ENCODE assay signal across 11 mouse cellular contexts in the genomic region with DNA sequence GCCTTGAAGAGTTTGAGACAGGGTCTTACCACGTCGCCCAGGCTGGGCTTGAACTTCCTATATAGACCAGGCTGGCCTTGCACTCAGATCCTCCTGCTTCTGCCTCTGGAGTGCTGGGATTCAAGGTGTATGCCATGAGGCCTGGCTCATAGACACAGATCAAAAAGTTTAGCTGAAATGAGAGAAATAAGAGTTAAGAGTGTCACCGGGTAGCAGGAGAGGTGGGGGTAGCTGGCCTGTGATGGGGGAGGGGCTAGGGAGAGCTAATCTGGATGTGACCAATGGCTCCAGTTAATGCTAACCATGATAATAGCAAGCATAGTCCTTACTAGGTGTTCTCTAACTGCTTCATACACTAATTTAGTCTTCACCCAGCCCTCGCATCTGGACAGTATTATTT. TPM values are rescaled to one million over a fixed set of nuclear protein-coding genes. Genes with fewer than 3 reads are reported as not detected.
A peak's percentile ranks its signal among the peaks of the same experiment; 100 is the strongest.
DNase-seq lines count a peak whose midpoint lies in the region; ATAC-seq and TF ChIP-seq lines count a peak whose summit lies in the region.
"Had no signal": no experiment of that assay in that cellular context is flagged by ENCODE, and none has a peak within 500 bp of the region (broad histone marks: within the 10 kb centered on the region; RNA-seq: fewer than 3 reads in every experiment).

No protein-coding gene starts in this region.

- peaks cover 41% of the 10 kb centered on the region for H3K4me1 ChIP-seq in heart, embryonic 12.5 days (replicated peaks)
- peaks cover 20 to 74% of the 10 kb centered on the region in 2 experiments for H3K4me1 ChIP-seq in CH12.LX (ENCODE audit: control insufficient read depth in 1 of 2, insufficient read depth in 2 of 2)
- peaks cover 11% of the 10 kb centered on the region; the same call in 1 of the 2 replicates for H3K4me1 ChIP-seq in limb, embryonic 14.5 days (ENCODE audit: control insufficient read depth, insufficient read depth, low read length)

- no peak for TF ChIP-seq CTCF in left cerebral cortex, adult 2 months (IDR thresholded peaks at IDR 0.05)
- TF ChIP-seq CTCF in CH12.LX (conservative IDR thresholded peaks at IDR 0.05 in 1 of 2, IDR thresholded peaks at IDR 0.05 in 1 of 2; ENCODE audit: low read depth in 2 of 2, low read length in 2 of 2) = no peak

- H3K4me2 ChIP-seq in heart, embryonic 12.5 days = peak overlapping the region; percentile 86; the same call in 1 of the 2 replicates
- H3K4me2 ChIP-seq in CH12.LX (ENCODE audit: insufficient read depth, low read depth, poor library complexity, severe bottlenecking) = peak overlapping the region; percentile 90
- 0 out of 2 replicates have a peak overlapping the region, but pooled peaks have one; percentile 89 for H3K4me2 ChIP-seq in limb, embryonic 14.5 days (replicated peaks; ENCODE audit: low read depth, low read length, severe bottlenecking)

- no peak for TF ChIP-seq RAD21 in CH12.LX (IDR thresholded peaks at IDR 0.05; ENCODE audit: low read depth, low read length)

- intact Hi-C loops in heart, postnatal 10 days (cut with DNase I) = no loop called here
- intact Hi-C loops in left cerebral cortex, adult 2 months (cut with DNase I) = no loop called here

- dilution Hi-C loops in CH12.LX (cut with MboI; ENCODE audit: extremely low pct_ligation_motif_present, extremely low pct_unique_long_range_greater_than_20kb, low sequenced_read_pairs) = no loop called here

- H3K4me3 ChIP-seq in heart, embryonic 12.5 days = no peak overlapping the region
- H3K4me3 ChIP-seq in left cerebral cortex, adult 2 months = peak overlapping the region; percentile 95; the same call in 1 of the 2 replicates
- peak overlapping the region; percentile 82 to 94 (median 85) for H3K4me3 ChIP-seq in CH12.LX (replicated peaks in 1 of 3; ENCODE audit: low read depth in 2 of 3, low read length in 2 of 3, poor library complexity in 1 of 3)
- no peak overlapping the region for H3K4me3 ChIP-seq in limb, embryonic 14.5 days (replicated peaks; ENCODE audit: low read length)

- H3K9ac ChIP-seq in heart, embryonic 12.5 days = no peak overlapping the region
- H3K9ac ChIP-seq in CH12.LX (ENCODE audit: insufficient read depth, low read depth) = peak overlapping the region; percentile 60; the same call in 1 of the 2 replicates
- H3K9ac ChIP-seq in limb, embryonic 14.5 days (ENCODE audit: low read depth, low read length, severe bottlenecking) = no peak overlapping the region
- H3K9ac ChIP-seq: embryonic facial prominence, embryonic 15.5 days had no signal

- DNase-seq in heart, postnatal 10 days = no peak
- DNase-seq in left cerebral cortex, adult 2 months (ENCODE audit: extremely low spot score in 1 of 2, low spot score in 2 of 2) = no peak
- DNase-seq in left cerebral cortex, adult 9 months (ENCODE audit: low spot score in 2 of 2) = no peak
- DNase-seq in CH12.LX (ENCODE audit: extremely low read depth) = no peak
- DNase-seq in limb, embryonic 14.5 days (ENCODE audit: low spot score) = no peak
- no peak for DNase-seq in right cerebral cortex, postnatal 36 days (ENCODE audit: low spot score in 2 of 2)
- DNase-seq: adrenal gland, postnatal 36 days; cerebellum, adult 8-10 months had no signal

- TF ChIP-seq EP300 in CH12.LX (IDR thresholded peaks at IDR 0.05; ENCODE audit: low read length) = no peak

- in situ Hi-C loops in CH12.LX (cut with MboI; ENCODE audit: low pct_ligation_motif_present, low pct_unique_long_range_greater_than_20kb, low sequenced_read_pairs) = loop anchor here (5.0 kb wide), 2 partner anchors 46 to 351 kb away; a partner anchor contains a TSS

- H3K27me3 ChIP-seq in heart, embryonic 12.5 days (replicated peaks) = no peaks in the 10 kb centered on the region
- H3K27me3 ChIP-seq in CH12.LX (replicated peaks) = no peaks in the 10 kb centered on the region
- no peaks in the 10 kb centered on the region for H3K27me3 ChIP-seq in limb, embryonic 14.5 days (ENCODE audit: control insufficient read depth, insufficient read depth, low read length)
- H3K27me3 ChIP-seq: embryonic facial prominence, embryonic 15.5 days had no signal

- no peaks in the 10 kb centered on the region for H3K9me3 ChIP-seq in heart, embryonic 12.5 days (replicated peaks)
- no peaks in the 10 kb centered on the region for H3K9me3 ChIP-seq in CH12.LX (replicated peaks; ENCODE audit: low read length)
- no peaks in the 10 kb centered on the region for H3K9me3 ChIP-seq in limb, embryonic 14.5 days (ENCODE audit: control insufficient read depth, low read length)
- H3K9me3 ChIP-seq: embryonic facial prominence, embryonic 15.5 days had no signal

- peaks cover 56% of the 10 kb centered on the region for H3K79me2 ChIP-seq in CH12.LX (replicated peaks; ENCODE audit: control insufficient read depth, extremely low read depth, insufficient read depth, poor library complexity, severe bottlenecking)

- no peak for TF ChIP-seq POLR2A in CH12.LX (IDR thresholded peaks at IDR 0.05; ENCODE audit: low read depth, low read length)
- no peak for TF ChIP-seq POLR2A in limb, embryonic 14.5 days (IDR thresholded peaks at IDR 0.05; ENCODE audit: borderline replicate concordance, extremely low read depth, insufficient read depth, insufficient read length)

- 81% methylated on average over 4 of the region's 4 CpGs for WGBS in heart, embryonic 12.5 days
- WGBS in limb, embryonic 14.5 days = 72% methylated on average over 4 of the region's 4 CpGs

- H3K36me3 ChIP-seq in heart, embryonic 12.5 days = no peaks in the 10 kb centered on the region
- no peaks in the 10 kb centered on the region for H3K36me3 ChIP-seq in CH12.LX (replicated peaks in 1 of 2; ENCODE audit: control insufficient read depth in 1 of 2, insufficient read depth in 1 of 2, low read length in 1 of 2)
- H3K36me3 ChIP-seq in limb, embryonic 14.5 days (ENCODE audit: control insufficient read depth, insufficient read depth, low read length) = no peaks in the 10 kb centered on the region
- H3K36me3 ChIP-seq: embryonic facial prominence, embryonic 15.5 days had no signal

- H3K27ac ChIP-seq in heart, embryonic 12.5 days (ENCODE audit: poor library complexity, severe bottlenecking) = no peak overlapping the region
- H3K27ac ChIP-seq in left cerebral cortex, adult 2 months = no peak overlapping the region; the same call in 1 of the 2 replicates
- H3K27ac ChIP-seq in CH12.LX (ENCODE audit: insufficient read depth, low read depth) = peak overlapping the region; percentile 49
- no peak overlapping the region for H3K27ac ChIP-seq in limb, embryonic 14.5 days (replicated peaks; ENCODE audit: low read depth, low read length)
- H3K27ac ChIP-seq: embryonic facial prominence, embryonic 15.5 days had no signal

- ATAC-seq in heart, embryonic 12.5 days (ENCODE audit: insufficient number of reproducible peaks, low FRiP score) = no peak
- ATAC-seq in limb, embryonic 14.5 days (ENCODE audit: low FRiP score, low read depth) = no peak
- ATAC-seq in erythroid progenitor cell, adult 5-6 weeks (replicated peaks; ENCODE audit: low FRiP score, poor library complexity, severe bottlenecking) = no peak

TF ChIP-seq in CH12.LX, 34 proteins besides CTCF, POLR2A, EP300 and RAD21:
- TF ChIP-seq PAX5 (IDR thresholded peaks at IDR 0.05; ENCODE audit: low read length) (no peak), CHD2 (IDR thresholded peaks at IDR 0.05; ENCODE audit: low read length) (peak; percentile 48; the same call in 1 of the 2 replicates)

RNA-seq across cellular contexts. Expression of a gene that starts 2.4 kb away (rescaled TPM):
- polyA plus RNA-seq in heart, embryonic 12.5 days (2016; fragmentation: Nextera tagmentation; extraction: Ambion mirVana) = 11.2 and 12.8 TPM in 2 replicates
- 10 to 100 TPM; 33.1 to 36.8 TPM for total RNA-seq in heart, postnatal 10 days (2021)
- total RNA-seq in left cerebral cortex, adult 2 months (2021) = 10 to 100 TPM; 66.9 to 73.3 TPM
- total RNA-seq in CH12.LX (2012; rRNA removed) = 18.0 and 18.7 TPM in 2 replicates
- 12.2 and 13.2 TPM in 2 replicates for total RNA-seq in CH12.LX (2014; rRNA removed)
- 34.7 and 38.2 TPM in 2 replicates for polyA plus RNA-seq in CH12.LX (2012; ENCODE audit: insufficient read length, low read depth)
- 19.4 and 19.7 TPM in 2 replicates for polyA plus RNA-seq in limb, embryonic 14.5 days (2012; rRNA removed)
- polyA plus RNA-seq in limb, embryonic 14.5 days (2014; fragmentation: Nextera tagmentation; extraction: Ambion mirVana) = 8.9 and 9.2 TPM in 2 replicates
- total RNA-seq in erythroid progenitor cell, adult 5-6 weeks (2015; ENCODE audit: low replicate concordance) = 10.1 TPM in 2 replicates
- total RNA-seq in erythroid progenitor cell, adult 5-6 weeks (2017; ENCODE audit: low replicate concordance) = 5.9 and 11.0 TPM in 2 replicates

RNA-seq across cellular contexts. Expression of a gene that starts 2.4 kb away (rescaled TPM):
- polyA plus RNA-seq in heart, embryonic 12.5 days (2016; fragmentation: Nextera tagmentation; extraction: Ambion mirVana) = 0.91 and 1.2 TPM in 2 replicates
- total RNA-seq in heart, postnatal 10 days (2021) = 1 to 10 TPM; 3.0 to 4.2 TPM
- 1 to 10 TPM; 1.1 to 1.2 TPM for total RNA-seq in left cerebral cortex, adult 2 months (2021)
- total RNA-seq in CH12.LX (2012; rRNA removed) (0.04 TPM in 2 replicates), CH12.LX (2014; rRNA removed) (not detected in 2 replicates)
- not detected in 2 replicates for polyA plus RNA-seq in CH12.LX (2012; ENCODE audit: insufficient read length, low read depth)
- 2.2 TPM in 2 replicates for polyA plus RNA-seq in limb, embryonic 14.5 days (2012; rRNA removed)
- polyA plus RNA-seq in limb, embryonic 14.5 days (2014; fragmentation: Nextera tagmentation; extraction: Ambion mirVana) = 1.3 and 1.8 TPM in 2 replicates
- 8.3 and 10.9 TPM in 2 replicates for total RNA-seq in erythroid progenitor cell, adult 5-6 weeks (2015; ENCODE audit: low replicate concordance)
- total RNA-seq in erythroid progenitor cell, adult 5-6 weeks (2017; ENCODE audit: low replicate concordance) = 4.1 and 5.9 TPM in 2 replicates

Comparison
In these comparisons a context has a peak if more than half of its experiments do, and no peak if none do; other contexts are left out.
1. H3K4me3 ChIP-seq: peak in left cerebral cortex, adult 2 months (single experiment) and CH12.LX (3 of 3); none in heart, embryonic 12.5 days (single experiment) and limb, embryonic 14.5 days (single experiment).
2. Peak in every context shown above with its lines, with median percentiles within 50 percentile points of each other: H3K4me2 ChIP-seq.